Mouse (Mus musculus) liver, embryonic 16.5 days (tissue): ENCODE data around the gene Best3. TPM values are rescaled to one million over a fixed set of nuclear protein-coding genes. Genes with fewer than 3 reads are reported as not detected.
A peak's percentile ranks its signal among the peaks of the same experiment; 100 is the strongest.

Experiments used
- ATAC-seq: fragments of 200-750 bp; cut with Nextera tagmentation; 2 replicates; pipeline ENCODE4 v1.8.0; 2017; ENCODE audit warnings: low read depth, mild to moderate bottlenecking, moderate number of reproducible peaks, moderate library complexity
- H3K27ac ChIP-seq: fragments of 300-500 bp; sonication (generic); 2 replicates; pipeline ENCODE4 v1.5.1; 2014; ENCODE audit warnings: mild to moderate bottlenecking, low read length
- H3K27me3 ChIP-seq: fragments of 300-500 bp; sonication (generic); 2 replicates; pipeline ENCODE4 v1.6.1; 2014; ENCODE audit warnings: low read depth, low read length, mixed read lengths; ENCODE audit not compliant: control insufficient read depth, insufficient read depth
- H3K36me3 ChIP-seq: fragments of 300-500 bp; sonication (generic); 2 replicates; pipeline ENCODE4 v1.6.1; 2014; ENCODE audit warnings: mild to moderate bottlenecking; ENCODE audit not compliant: control insufficient read depth, insufficient read depth
- H3K4me1 ChIP-seq: fragments of 300-500 bp; sonication (generic); 2 replicates; pipeline ENCODE4 v1.6.1; 2014; ENCODE audit warnings: low read depth, low read length, mixed read lengths; ENCODE audit not compliant: control insufficient read depth
- H3K4me2 ChIP-seq: fragments of 300-500 bp; sonication (generic); 2 replicates; pipeline ENCODE4 v1.6.1; 2014; ENCODE audit warnings: low read depth, low read length, mixed read lengths
- H3K4me3 ChIP-seq: fragments of 300-500 bp; sonication (generic); 2 replicates; pipeline ENCODE4 v1.5.1; 2014; ENCODE audit warnings: low read depth, mild to moderate bottlenecking, low read length
- H3K9ac ChIP-seq: fragments of 300-500 bp; sonication (generic); 2 replicates; pipeline ENCODE4 v1.6.1; 2014; ENCODE audit warnings: low read depth, low read length
- H3K9me3 ChIP-seq: fragments of 300-500 bp; sonication (generic); replicated peaks from 2 replicates; pipeline ENCODE4 v1.6.1; 2016; ENCODE audit warnings: low read length; ENCODE audit not compliant: control insufficient read depth
- WGBS: fragments of 180-500 bp; shearing (Covaris S2); extraction: QIAGEN DNeasy Blood & Tissue Kit; methylation state at CpG from one replicate; pipeline ENCODE4 v1.1.7; 2014; ENCODE audit not compliant: insufficient replicate concordance; 5-methylcytosine and 5-hydroxymethylcytosine counted together
- polyA plus RNA-seq: library from polyadenylated mRNA; unstranded; fragments of >200 nt; fragmentation: Nextera tagmentation; extraction: Ambion mirVana; gene quantifications from 2 replicates; pipeline ENCODE4 v1.2.1, GENCODE M21; 2015

Gene Best3
- polyA plus RNA-seq, 1 experiment from 2014 or later: 0.07 TPM

GRCm38 (mm10) chr10:117063254-117064021, 77.3 kb downstream of the Best3 start, which contains the start of gene Cct2:
TSS of gene Cct2 (minus strand) at chr10:117063814.
- peak within 1 kb of the TSS; percentile 93 for H3K4me2 ChIP-seq
- H3K4me3 ChIP-seq: peak within 1 kb of the TSS; percentile 86
- H3K27ac ChIP-seq: peak within 1 kb of the TSS; percentile 81
- peaks cover 32% of the 10 kb centered on the region for H3K36me3 ChIP-seq
- H3K27me3 ChIP-seq: no peaks in the 10 kb centered on the region
- peak within 1 kb of the TSS; percentile 79 for H3K9ac ChIP-seq
- under 1% methylated on average over 68 of the region's 68 CpGs for WGBS
- peaks cover 7% of the 10 kb centered on the region; the same call in 1 of the 2 replicates for H3K4me1 ChIP-seq
- H3K9me3 ChIP-seq: no peaks in the 10 kb centered on the region
- peak; percentile 93 for ATAC-seq

DNA sequence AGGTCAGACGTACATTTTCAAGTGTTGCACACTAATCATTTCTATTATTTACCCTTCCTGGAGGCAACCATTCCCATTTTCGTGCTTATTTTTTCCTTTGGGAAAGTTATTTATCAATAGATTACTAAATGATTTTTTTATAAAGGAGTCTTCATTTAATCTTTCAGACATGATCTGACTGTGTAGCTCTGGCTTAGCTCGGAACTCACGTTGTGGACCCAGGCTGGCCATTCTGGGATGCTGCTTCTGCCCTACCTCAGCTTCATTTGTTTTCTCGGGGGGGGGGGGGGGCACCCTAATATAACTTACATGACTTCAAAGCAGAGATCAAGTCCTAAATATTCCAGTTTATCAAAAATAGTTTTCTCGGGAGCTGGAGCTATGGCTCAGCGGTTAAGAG, 78.0 kb downstream of the Best3 start:
- Histone ChIP-seq H3K4me3 (peak overlapping the region; percentile 86), H3K27ac (no peak overlapping the region), H3K9ac (peak overlapping the region; percentile 19; the same call in 1 of the 2 replicates), H3K36me3 (peaks cover 26% of the 10 kb centered on the region), H3K4me1 (peaks cover 4% of the 10 kb centered on the region; the same call in 1 of the 2 replicates), H3K4me2 (peak overlapping the region; percentile 62), H3K27me3 (no peaks in the 10 kb centered on the region), H3K9me3 (no peaks in the 10 kb centered on the region)
- WGBS: 7% methylated on average over 7 of the region's 7 CpGs
- no peak for ATAC-seq

GRCm38 (mm10) chr10:117069109-117069508, 83.0 kb downstream of the Best3 start:
- Histone ChIP-seq H3K27me3 (no peaks in the 10 kb centered on the region), H3K4me2 (no peak overlapping the region), H3K36me3 (peaks cover 19% of the 10 kb centered on the region), H3K27ac (no peak overlapping the region), H3K9me3 (no peaks in the 10 kb centered on the region), H3K4me3 (no peak overlapping the region), H3K9ac (no peak overlapping the region), H3K4me1 (no peaks in the 10 kb centered on the region)
- WGBS: 86% methylated on average over 3 of the region's 3 CpGs
- no peak for ATAC-seq

DNA sequence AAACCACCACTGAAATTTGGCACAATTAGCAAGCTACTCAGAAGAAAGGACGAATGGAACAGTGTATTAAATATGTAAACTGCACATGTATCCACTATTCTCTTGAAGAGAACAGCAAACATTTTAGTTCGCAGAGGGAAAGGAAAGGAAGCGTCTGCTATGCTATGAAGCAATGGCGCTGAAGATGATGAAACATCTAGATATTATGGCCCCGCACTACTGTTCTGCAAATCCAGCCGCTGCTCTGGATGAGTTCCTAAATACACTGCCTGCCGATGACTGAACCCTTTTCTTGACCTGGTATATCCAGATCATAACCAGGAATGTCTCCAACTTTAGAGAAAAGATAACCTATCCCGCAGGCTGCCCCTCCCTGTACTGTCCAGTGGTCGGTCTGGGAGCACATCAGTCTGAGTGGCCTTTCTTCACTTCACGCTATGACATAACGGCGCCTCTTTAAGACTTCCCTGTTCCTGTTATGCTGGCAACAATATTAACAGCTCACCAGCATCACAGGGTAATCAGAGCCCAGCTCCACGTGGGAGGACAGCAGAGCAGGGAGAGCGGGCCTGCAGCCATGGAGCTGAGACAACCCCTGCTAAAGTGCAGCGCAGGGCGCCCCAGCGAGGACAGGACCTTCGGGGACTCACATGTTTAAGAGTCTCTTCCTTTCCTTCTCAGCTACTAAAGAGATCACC, 86.2 kb downstream of the Best3 start:
- ATAC-seq: no peak
- Histone ChIP-seq H3K27ac (no peak overlapping the region), H3K4me1 (no peaks in the 10 kb centered on the region), H3K9me3 (no peaks in the 10 kb centered on the region), H3K4me3 (no peak overlapping the region), H3K9ac (no peak overlapping the region), H3K4me2 (no peak overlapping the region), H3K27me3 (no peaks in the 10 kb centered on the region), H3K36me3 (peaks cover 37% of the 10 kb centered on the region)
- WGBS: 85% methylated on average over 18 of the region's 18 CpGs

DNA sequence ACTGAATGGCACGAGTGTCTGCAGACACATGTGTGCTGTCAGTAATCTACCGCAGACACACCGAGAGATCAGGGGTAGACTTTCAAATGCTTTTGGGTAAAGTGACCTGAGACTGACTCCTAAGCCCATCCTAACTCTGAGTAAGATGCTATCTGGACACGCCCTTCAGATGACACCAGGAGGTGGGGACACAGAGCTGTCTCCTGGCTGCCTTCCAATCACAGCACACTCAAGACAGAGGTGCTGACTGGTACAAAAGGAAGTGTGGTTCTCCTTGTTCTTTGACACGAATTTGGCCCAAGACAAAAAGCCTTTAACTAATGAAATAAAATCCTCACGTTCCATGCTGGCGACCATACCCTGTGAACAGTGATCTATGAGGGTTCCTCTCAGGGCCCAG, 87.1 kb downstream of the Best3 start:
- H3K36me3 ChIP-seq: peaks cover 37% of the 10 kb centered on the region
- H3K4me3 ChIP-seq: no peak overlapping the region
- H3K4me2 ChIP-seq: no peak overlapping the region
- H3K27me3 ChIP-seq: no peaks in the 10 kb centered on the region
- no peaks in the 10 kb centered on the region for H3K4me1 ChIP-seq
- no peak overlapping the region for H3K27ac ChIP-seq
- H3K9me3 ChIP-seq: no peaks in the 10 kb centered on the region
- ATAC-seq: no peak
- WGBS: 75% methylated on average over 7 of the region's 7 CpGs
- H3K9ac ChIP-seq: no peak overlapping the region

Other genes with a start within 250 kb of the Best3 start
- 0.07 TPM in 1 of 2 replicates, not detected in the other for gene Myrfl, start 89.4 kb upstream of the Best3 start, polyA plus RNA-seq
- 11.1 and 13.3 TPM in 2 replicates for gene Rab3ip, start 35.5 kb upstream of the Best3 start, polyA plus RNA-seq
- gene Gm10271, start 13.7 kb upstream of the Best3 start, polyA plus RNA-seq: not detected in 2 replicates
- not detected in 2 replicates for gene Lrrc10, start 59.0 kb downstream of the Best3 start, polyA plus RNA-seq
- gene Cct2, start 77.5 kb downstream of the Best3 start, polyA plus RNA-seq: 115 and 127 TPM in 2 replicates
- gene Frs2, start 162.2 kb downstream of the Best3 start, polyA plus RNA-seq: 7.4 and 9.0 TPM in 2 replicates
- gene Yeats4, start 238.2 kb downstream of the Best3 start, polyA plus RNA-seq: 28.2 and 30.6 TPM in 2 replicates